Mouse (Mus musculus): Measurements from ENCODE around the gene Pzp.

DNA sequence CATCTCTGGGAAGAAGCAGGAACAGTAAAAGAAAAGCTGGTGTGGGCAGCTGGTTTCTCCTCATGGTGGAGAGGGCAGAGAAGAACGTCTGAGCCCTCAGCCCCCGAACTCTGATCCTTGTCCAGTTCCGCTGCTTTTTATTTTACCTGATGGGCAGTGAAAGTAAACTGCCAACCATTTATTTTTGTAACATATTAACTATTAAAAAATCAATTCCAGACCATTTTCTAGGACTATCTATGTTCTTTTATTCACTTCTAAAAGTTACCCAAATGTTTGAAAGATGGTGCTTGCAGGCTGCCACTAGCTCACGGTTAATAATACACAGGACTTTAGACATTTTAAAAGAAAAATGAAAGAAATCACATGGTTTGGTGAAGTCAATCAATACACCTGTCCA, at the start of gene Pzp:
- TF ChIP-seq CTCF (conservative IDR thresholded peaks at IDR 0.05 in 1 of 2, IDR thresholded peaks at IDR 0.05 in 1 of 2; ENCODE audit: low read depth in 2 of 2, low read length in 2 of 2) (no peak), MAX (IDR thresholded peaks at IDR 0.05; ENCODE audit: low read length) (no peak), EP300 (IDR thresholded peaks at IDR 0.05; ENCODE audit: low read length) (no peak), HCFC1 (IDR thresholded peaks at IDR 0.05; ENCODE audit: low read depth, low read length) (no peak), ETS1 (conservative IDR thresholded peaks at IDR 0.05; ENCODE audit: low read depth, low read length) (no peak), POLR2A (IDR thresholded peaks at IDR 0.05; ENCODE audit: low read depth, low read length) (no peak), CHD1 (IDR thresholded peaks at IDR 0.05; ENCODE audit: low read depth, low read length) (no peak), KAT2A (IDR thresholded peaks at IDR 0.05; ENCODE audit: insufficient replicate concordance, low read length) (no peak), RAD21 (IDR thresholded peaks at IDR 0.05; ENCODE audit: low read depth, low read length) (no peak), MXI1 (IDR thresholded peaks at IDR 0.05; ENCODE audit: low read depth, low read length) (no peak), ZC3H11A (IDR thresholded peaks at IDR 0.05; ENCODE audit: low read depth, low read length) (no peak), MAFK (IDR thresholded peaks at IDR 0.05; ENCODE audit: insufficient replicate concordance, low read length) (no peak)
